Mouse (Mus musculus): ENCODE measurements around the gene Tfeb. TPM values are rescaled to one million over a fixed set of nuclear protein-coding genes. Genes with fewer than 3 reads are reported as not detected.

Tfeb gene
- polyA plus RNA-seq, 1 experiment from 2014 or later, result 2.5 TPM

GRCm38 (mm10) chr17:47797383-47797782, 60.6 kb downstream of the Tfeb start:
- no peak for DNase-seq (ENCODE audit: low spot score)
- Histone ChIP-seq H3K27me3 (ENCODE audit: control insufficient read depth, insufficient read depth, low read length) (no peaks in the 10 kb centered on the region), H3K27ac (ENCODE audit: low read depth, low read length) (no peak overlapping the region), H3K4me1 (replicated peaks; ENCODE audit: control insufficient read depth, insufficient read depth, low read length) (peaks cover 5% of the 10 kb centered on the region; the same call in 1 of the 2 replicates), H3K9ac (ENCODE audit: low read depth, low read length) (no peak overlapping the region), H3K4me3 (ENCODE audit: low read depth, low read length) (no peak overlapping the region), H3K36me3 (ENCODE audit: control insufficient read depth, insufficient read depth, low read length) (no peaks in the 10 kb centered on the region), H3K4me2 (replicated peaks; ENCODE audit: low read depth, low read length) (no peak overlapping the region), H3K9me3 (ENCODE audit: control insufficient read depth, low read length) (no peaks in the 10 kb centered on the region)
- no peak for ATAC-seq (ENCODE audit: low FRiP score)
- WGBS, result 79% methylated on average over 9 of the region's 9 CpGs

GRCm38 (mm10) chr17:47802806-47803205, 66.0 kb downstream of the Tfeb start:
- H3K4me2 ChIP-seq (replicated peaks; ENCODE audit: low read depth, low read length), result no peak overlapping the region
- no peaks in the 10 kb centered on the region for H3K9me3 ChIP-seq (ENCODE audit: control insufficient read depth, low read length)
- H3K9ac ChIP-seq (ENCODE audit: low read depth, low read length), result no peak overlapping the region
- H3K27me3 ChIP-seq (ENCODE audit: control insufficient read depth, insufficient read depth, low read length), result no peaks in the 10 kb centered on the region
- DNase-seq (ENCODE audit: low spot score) (no peak), ATAC-seq (ENCODE audit: low FRiP score) (no peak)
- no peaks in the 10 kb centered on the region for H3K36me3 ChIP-seq (ENCODE audit: control insufficient read depth, insufficient read depth, low read length)
- H3K27ac ChIP-seq (ENCODE audit: low read depth, low read length), result no peak overlapping the region
- H3K4me3 ChIP-seq (ENCODE audit: low read depth, low read length), result no peak overlapping the region
- H3K4me1 ChIP-seq (replicated peaks; ENCODE audit: control insufficient read depth, insufficient read depth, low read length), result 0 out of 2 replicates have a peak, but pooled peaks cover 4% of the 10 kb centered on the region
- WGBS, result 16% methylated on average over 8 of the region's 8 CpGs

GRCm38 (mm10) chr17:47803662-47804061, 66.8 kb downstream of the Tfeb start:
- no peak overlapping the region for H3K9ac ChIP-seq (ENCODE audit: low read depth, low read length)
- no peaks in the 10 kb centered on the region for H3K27me3 ChIP-seq (ENCODE audit: control insufficient read depth, insufficient read depth, low read length)
- no peak overlapping the region for H3K27ac ChIP-seq (ENCODE audit: low read depth, low read length)
- H3K9me3 ChIP-seq (ENCODE audit: control insufficient read depth, low read length), result no peaks in the 10 kb centered on the region
- 92% methylated on average over 4 of the region's 4 CpGs for WGBS
- H3K4me1 ChIP-seq (replicated peaks; ENCODE audit: control insufficient read depth, insufficient read depth, low read length), result 0 out of 2 replicates have a peak, but pooled peaks cover 4% of the 10 kb centered on the region
- DNase-seq (ENCODE audit: low spot score) (no peak), ATAC-seq (ENCODE audit: low FRiP score) (no peak)
- H3K4me3 ChIP-seq (ENCODE audit: low read depth, low read length), result no peak overlapping the region
- no peaks in the 10 kb centered on the region for H3K36me3 ChIP-seq (ENCODE audit: control insufficient read depth, insufficient read depth, low read length)
- no peak overlapping the region for H3K4me2 ChIP-seq (replicated peaks; ENCODE audit: low read depth, low read length)

- H3K4me1 ChIP-seq (replicated peaks; ENCODE audit: control insufficient read depth, insufficient read depth, low read length), result 0 out of 2 replicates have a peak, but pooled peaks cover 4% of the 10 kb centered on the region
- H3K4me3 ChIP-seq (ENCODE audit: low read depth, low read length), result no peak overlapping the region
- no peak overlapping the region; the same call in 1 of the 2 replicates for H3K27ac ChIP-seq (ENCODE audit: low read depth, low read length)
- ATAC-seq (ENCODE audit: low FRiP score) (no peak), DNase-seq (ENCODE audit: low spot score) (no peak)
- no peaks in the 10 kb centered on the region for H3K9me3 ChIP-seq (ENCODE audit: control insufficient read depth, low read length)
- no peak overlapping the region for H3K9ac ChIP-seq (ENCODE audit: low read depth, low read length)
- H3K4me2 ChIP-seq (replicated peaks; ENCODE audit: low read depth, low read length), result no peak overlapping the region
- H3K36me3 ChIP-seq (ENCODE audit: control insufficient read depth, insufficient read depth, low read length), result no peaks in the 10 kb centered on the region
- H3K27me3 ChIP-seq (ENCODE audit: control insufficient read depth, insufficient read depth, low read length), result no peaks in the 10 kb centered on the region
- 31% methylated on average over 13 of the region's 13 CpGs for whole genome bisulfite sequencing
Measured at GRCm38 (mm10) chr17:47805047-47805835, 68.4 kb downstream of the Tfeb start.

GRCm38 (mm10) chr17:47806230-47806629, 69.4 kb downstream of the Tfeb start:
- Histone ChIP-seq H3K27ac (ENCODE audit: low read depth, low read length) (no peak overlapping the region), H3K4me1 (replicated peaks; ENCODE audit: control insufficient read depth, insufficient read depth, low read length) (0 out of 2 replicates have a peak, but pooled peaks cover 4% of the 10 kb centered on the region), H3K9ac (ENCODE audit: low read depth, low read length) (no peak overlapping the region), H3K36me3 (ENCODE audit: control insufficient read depth, insufficient read depth, low read length) (no peaks in the 10 kb centered on the region), H3K4me3 (ENCODE audit: low read depth, low read length) (no peak overlapping the region), H3K4me2 (replicated peaks; ENCODE audit: low read depth, low read length) (no peak overlapping the region), H3K27me3 (ENCODE audit: control insufficient read depth, insufficient read depth, low read length) (no peaks in the 10 kb centered on the region), H3K9me3 (ENCODE audit: control insufficient read depth, low read length) (no peaks in the 10 kb centered on the region)
- ATAC-seq (ENCODE audit: low FRiP score), result no peak
- no peak for DNase-seq (ENCODE audit: low spot score)
- 68% methylated on average over 9 of the region's 9 CpGs for WGBS

GRCm38 (mm10) chr17:47811265-47811800, 74.5 kb downstream of the Tfeb start:
- Histone ChIP-seq H3K9ac (ENCODE audit: low read depth, low read length) (no peak overlapping the region), H3K36me3 (ENCODE audit: control insufficient read depth, insufficient read depth, low read length) (no peaks in the 10 kb centered on the region), H3K27ac (ENCODE audit: low read depth, low read length) (no peak overlapping the region), H3K9me3 (ENCODE audit: control insufficient read depth, low read length) (no peaks in the 10 kb centered on the region), H3K27me3 (ENCODE audit: control insufficient read depth, insufficient read depth, low read length) (no peaks in the 10 kb centered on the region), H3K4me3 (ENCODE audit: low read depth, low read length) (no peak overlapping the region), H3K4me1 (replicated peaks; ENCODE audit: control insufficient read depth, insufficient read depth, low read length) (peaks cover 9% of the 10 kb centered on the region), H3K4me2 (replicated peaks; ENCODE audit: low read depth, low read length) (no peak overlapping the region)
- ATAC-seq (ENCODE audit: low FRiP score) (no peak), DNase-seq (ENCODE audit: low spot score) (no peak)
- WGBS, result 70% methylated on average over 15 of the region's 15 CpGs

- WGBS, result 83% methylated on average over 6 of the region's 6 CpGs
- no peak for ATAC-seq (ENCODE audit: low FRiP score)
Measured at GRCm38 (mm10) chr17:47812200-47812599, 75.4 kb downstream of the Tfeb start.

GRCm38 (mm10) chr17:47813616-47814015, 76.8 kb downstream of the Tfeb start:
- H3K27ac ChIP-seq (ENCODE audit: low read depth, low read length), result peak overlapping the region; percentile 30; the same call in 1 of the 2 replicates
- no peak overlapping the region for H3K9ac ChIP-seq (ENCODE audit: low read depth, low read length)
- DNase-seq (ENCODE audit: low spot score) (no peak), ATAC-seq (ENCODE audit: low FRiP score) (no peak)
- H3K4me2 ChIP-seq (replicated peaks; ENCODE audit: low read depth, low read length), result no peak overlapping the region
- H3K36me3 ChIP-seq (ENCODE audit: control insufficient read depth, insufficient read depth, low read length), result no peaks in the 10 kb centered on the region
- no peaks in the 10 kb centered on the region for H3K9me3 ChIP-seq (ENCODE audit: control insufficient read depth, low read length)
- peaks cover 9% of the 10 kb centered on the region for H3K4me1 ChIP-seq (replicated peaks; ENCODE audit: control insufficient read depth, insufficient read depth, low read length)
- no peak overlapping the region for H3K4me3 ChIP-seq (ENCODE audit: low read depth, low read length)
- H3K27me3 ChIP-seq (ENCODE audit: control insufficient read depth, insufficient read depth, low read length), result no peaks in the 10 kb centered on the region
- WGBS, result 54% methylated on average over 5 of the region's 5 CpGs

More at GRCm38 (mm10) chr17:47812200-47812599, 75.4 kb downstream of the Tfeb start:
- Histone ChIP-seq H3K4me1 (replicated peaks; ENCODE audit: control insufficient read depth, insufficient read depth, low read length) (peaks cover 9% of the 10 kb centered on the region), H3K4me3 (ENCODE audit: low read depth, low read length) (no peak overlapping the region), H3K27me3 (ENCODE audit: control insufficient read depth, insufficient read depth, low read length) (no peaks in the 10 kb centered on the region), H3K4me2 (replicated peaks; ENCODE audit: low read depth, low read length) (no peak overlapping the region), H3K9me3 (ENCODE audit: control insufficient read depth, low read length) (no peaks in the 10 kb centered on the region), H3K27ac (ENCODE audit: low read depth, low read length) (no peak overlapping the region), H3K36me3 (ENCODE audit: control insufficient read depth, insufficient read depth, low read length) (no peaks in the 10 kb centered on the region), H3K9ac (ENCODE audit: low read depth, low read length) (no peak overlapping the region)
- no peak for DNase-seq (ENCODE audit: low spot score)

GRCm38 (mm10) chr17:47814496-47814895, 77.7 kb downstream of the Tfeb start:
- 22% methylated on average over 6 of the region's 6 CpGs for WGBS
- no peak for ATAC-seq (ENCODE audit: low FRiP score)
- H3K4me1 ChIP-seq (replicated peaks; ENCODE audit: control insufficient read depth, insufficient read depth, low read length), result peaks cover 9% of the 10 kb centered on the region
- no peak overlapping the region for H3K9ac ChIP-seq (ENCODE audit: low read depth, low read length)
- H3K27ac ChIP-seq (ENCODE audit: low read depth, low read length), result 0 out of 2 replicates have a peak overlapping the region, but pooled peaks have one; percentile 45
- H3K27me3 ChIP-seq (ENCODE audit: control insufficient read depth, insufficient read depth, low read length), result no peaks in the 10 kb centered on the region
- DNase-seq (ENCODE audit: low spot score), result peak; percentile 30
- H3K4me3 ChIP-seq (ENCODE audit: low read depth, low read length), result no peak overlapping the region
- no peaks in the 10 kb centered on the region for H3K9me3 ChIP-seq (ENCODE audit: control insufficient read depth, low read length)
- H3K4me2 ChIP-seq (replicated peaks; ENCODE audit: low read depth, low read length), result no peak overlapping the region
- no peaks in the 10 kb centered on the region for H3K36me3 ChIP-seq (ENCODE audit: control insufficient read depth, insufficient read depth, low read length)

All from hindbrain, embryonic 11.5 days (tissue).